Mouse (Mus musculus) megakaryocyte, embryonic 14.5 days (primary cell): ENCODE measurements around the gene Gm20721.

Experiments
- FLI1 ChIP-seq: IDR thresholded peaks from 2 replicates; pipeline ENCODE4 v1.6.1; 2012; ENCODE audit warnings: low read length, inconsistent platforms, mixed read lengths
- GATA1 ChIP-seq: IDR thresholded peaks from 3 replicates; pipeline ENCODE4 v1.6.1; 2012; ENCODE audit warnings: mixed read lengths, low read length, inconsistent platforms, borderline replicate concordance

DNA sequence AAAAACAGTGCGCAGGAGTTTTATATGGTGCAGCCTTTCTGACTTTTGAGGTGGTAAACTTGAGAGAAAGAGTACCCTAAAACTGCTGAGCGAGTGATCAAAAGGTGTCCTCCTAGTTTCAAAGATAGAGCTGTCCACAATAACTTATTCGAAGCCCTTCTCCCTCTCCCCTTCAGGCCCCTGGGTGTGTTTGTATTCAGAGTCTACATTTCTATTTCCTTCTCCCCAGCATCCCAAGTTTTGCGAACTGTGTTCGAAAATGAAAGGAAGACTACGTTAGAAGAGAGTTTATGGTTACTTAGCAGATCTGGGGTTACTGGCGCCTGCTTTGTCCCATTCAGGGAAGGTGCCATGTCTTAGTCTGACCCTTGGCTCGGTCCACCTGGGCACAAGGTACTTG, 20.0 kb downstream of the Gm20721 start:
- TF ChIP-seq FLI1 (no peak), GATA1 (no peak)
